Mouse (Mus musculus): ENCODE results near the gene Cdc42. TPM values are rescaled to one million over a fixed set of nuclear protein-coding genes. Genes with fewer than 3 reads are reported as not detected.
A peak's percentile ranks its signal among the peaks of the same experiment; 100 is the strongest.

The Cdc42 gene
- 931 and 940 TPM in 2 replicates for polyA plus RNA-seq (2015; fragmentation: Nextera tagmentation; extraction: Ambion mirVana)

- peak; percentile 97 for ATAC-seq (ENCODE audit: low FRiP score, low read depth)
- peak within 1 kb of the TSS; percentile 98 for H3K4me3 ChIP-seq
- no peaks in the 10 kb centered on the region for H3K27me3 ChIP-seq
- H3K4me2 ChIP-seq, result peak within 1 kb of the TSS; percentile 80
- H3K4me1 ChIP-seq (replicated peaks), result peaks cover 38% of the 10 kb centered on the region
- WGBS, result 0% methylated on average over 31 of the region's 44 CpGs
- H3K9me3 ChIP-seq, result no peaks in the 10 kb centered on the region
- peak within 1 kb of the TSS; percentile 100 for H3K9ac ChIP-seq
- H3K27ac ChIP-seq (replicated peaks), result peak within 1 kb of the TSS; percentile 98
- H3K36me3 ChIP-seq, result no peaks in the 10 kb centered on the region
These were observed at the start of gene Cdc42 for GRCm38 (mm10) chr4:137357517-137358254. Gene Cdc42 (minus strand): TSS chr4:137357720.

GRCm38 (mm10) chr4:137405571-137405970 is 48.1 kb upstream of the Cdc42 start:
- no peak for ATAC-seq (ENCODE audit: low FRiP score, low read depth)
- no peak overlapping the region for H3K4me2 ChIP-seq
- no peak overlapping the region for H3K27ac ChIP-seq (replicated peaks)
- WGBS, result 97% methylated on average over 3 of the region's 3 CpGs
- H3K9ac ChIP-seq, result no peak overlapping the region
- no peaks in the 10 kb centered on the region for H3K9me3 ChIP-seq
- no peaks in the 10 kb centered on the region for H3K27me3 ChIP-seq
- H3K36me3 ChIP-seq, result no peaks in the 10 kb centered on the region
- no peaks in the 10 kb centered on the region for H3K4me1 ChIP-seq (replicated peaks)
- H3K4me3 ChIP-seq, result no peak overlapping the region

GRCm38 (mm10) chr4:137396641-137397525 is 39.4 kb upstream of the Cdc42 start:
- WGBS, result 78% methylated on average over 15 of the region's 15 CpGs
- H3K36me3 ChIP-seq, result no peaks in the 10 kb centered on the region
- H3K4me3 ChIP-seq, result no peak overlapping the region
- H3K9me3 ChIP-seq, result no peaks in the 10 kb centered on the region
- H3K4me1 ChIP-seq (replicated peaks), result no peaks in the 10 kb centered on the region
- ATAC-seq (ENCODE audit: low FRiP score, low read depth), result no peak
- H3K27ac ChIP-seq (replicated peaks), result no peak overlapping the region
- no peak overlapping the region for H3K4me2 ChIP-seq
- no peaks in the 10 kb centered on the region for H3K27me3 ChIP-seq
- H3K9ac ChIP-seq, result no peak overlapping the region

DNA sequence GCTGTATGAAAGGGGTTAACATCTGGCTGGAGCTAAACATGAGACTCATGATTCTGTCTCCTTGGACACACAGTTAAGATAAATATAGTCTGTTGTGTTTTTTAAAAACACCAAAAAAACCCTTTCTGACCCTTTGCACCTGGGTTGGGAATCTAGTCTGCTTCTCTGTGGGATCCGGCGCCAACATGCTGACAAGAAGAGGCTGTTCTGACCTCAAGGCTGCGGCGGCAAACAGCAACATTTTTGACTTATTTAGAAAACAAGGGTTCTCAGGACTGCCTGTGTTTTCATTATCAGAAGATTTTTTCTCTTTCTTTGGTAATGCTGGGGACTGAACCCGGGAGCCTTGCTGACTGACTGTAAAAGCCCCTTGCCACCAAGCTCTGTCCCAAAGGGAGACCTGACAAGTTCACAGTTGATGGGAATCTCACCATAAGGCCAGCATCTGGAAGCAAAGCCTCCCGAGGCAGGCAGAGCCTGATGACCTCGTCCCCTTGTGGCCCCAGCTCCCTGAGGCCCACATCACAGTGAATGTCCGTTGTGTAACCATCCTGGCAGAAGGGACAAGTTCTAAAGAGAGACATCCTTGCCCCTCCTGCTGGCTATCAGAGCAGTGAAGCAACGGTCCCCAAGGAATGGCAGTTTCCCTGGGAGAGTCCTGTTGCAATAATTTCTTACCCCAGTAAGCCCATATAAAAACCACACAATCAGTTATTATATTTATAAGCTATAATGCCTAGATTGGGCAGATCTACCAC is 36.0 kb upstream of the Cdc42 start:
- H3K9me3 ChIP-seq, result no peaks in the 10 kb centered on the region
- H3K9ac ChIP-seq, result no peak overlapping the region
- H3K27ac ChIP-seq (replicated peaks), result no peak overlapping the region
- no peaks in the 10 kb centered on the region for H3K27me3 ChIP-seq
- ATAC-seq (ENCODE audit: low FRiP score, low read depth), result no peak
- 71% methylated on average over 9 of the region's 9 CpGs for WGBS
- H3K4me2 ChIP-seq, result no peak overlapping the region
- no peak overlapping the region for H3K4me3 ChIP-seq
- no peaks in the 10 kb centered on the region for H3K36me3 ChIP-seq
- H3K4me1 ChIP-seq (replicated peaks), result peaks cover 12% of the 10 kb centered on the region

- Histone ChIP-seq H3K27ac (replicated peaks) (no peak overlapping the region), H3K27me3 (no peaks in the 10 kb centered on the region), H3K4me2 (no peak overlapping the region), H3K9me3 (no peaks in the 10 kb centered on the region), H3K4me1 (replicated peaks) (peaks cover 12% of the 10 kb centered on the region), H3K4me3 (no peak overlapping the region), H3K36me3 (no peaks in the 10 kb centered on the region), H3K9ac (no peak overlapping the region)
- ATAC-seq (ENCODE audit: low FRiP score, low read depth), result no peak
- WGBS, result 84% methylated on average over 9 of the region's 9 CpGs
These were observed 35.4 kb upstream of the Cdc42 start for GRCm38 (mm10) chr4:137392874-137393273.

DNA sequence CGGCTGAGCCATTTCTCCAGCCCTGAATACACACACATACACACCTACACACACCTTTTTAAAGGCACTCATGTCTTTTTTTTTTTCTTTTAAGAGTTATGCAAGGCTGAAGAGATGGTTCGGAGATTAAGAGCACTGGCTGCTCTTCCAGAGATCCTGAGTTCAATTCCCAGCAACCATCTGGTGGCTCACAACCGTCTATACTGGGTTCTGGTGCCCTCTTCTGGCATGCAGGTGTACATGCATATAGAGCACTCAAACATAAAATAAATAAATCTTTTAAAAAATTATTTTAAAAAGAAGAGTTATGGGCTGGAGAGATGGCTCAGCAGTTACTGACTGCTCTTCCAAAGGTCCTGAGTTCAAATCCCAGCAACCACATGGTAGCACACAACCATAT is 33.8 kb upstream of the Cdc42 start:
- peaks cover 20% of the 10 kb centered on the region for H3K4me1 ChIP-seq (replicated peaks)
- no peaks in the 10 kb centered on the region for H3K36me3 ChIP-seq
- no peaks in the 10 kb centered on the region for H3K27me3 ChIP-seq
- H3K27ac ChIP-seq (replicated peaks), result no peak overlapping the region
- H3K9me3 ChIP-seq, result no peaks in the 10 kb centered on the region
- ATAC-seq (ENCODE audit: low FRiP score, low read depth), result no peak
- no peak overlapping the region for H3K9ac ChIP-seq
- WGBS, result 89% methylated on average over 3 of the region's 3 CpGs
- no peak overlapping the region for H3K4me3 ChIP-seq
- H3K4me2 ChIP-seq, result no peak overlapping the region

DNA sequence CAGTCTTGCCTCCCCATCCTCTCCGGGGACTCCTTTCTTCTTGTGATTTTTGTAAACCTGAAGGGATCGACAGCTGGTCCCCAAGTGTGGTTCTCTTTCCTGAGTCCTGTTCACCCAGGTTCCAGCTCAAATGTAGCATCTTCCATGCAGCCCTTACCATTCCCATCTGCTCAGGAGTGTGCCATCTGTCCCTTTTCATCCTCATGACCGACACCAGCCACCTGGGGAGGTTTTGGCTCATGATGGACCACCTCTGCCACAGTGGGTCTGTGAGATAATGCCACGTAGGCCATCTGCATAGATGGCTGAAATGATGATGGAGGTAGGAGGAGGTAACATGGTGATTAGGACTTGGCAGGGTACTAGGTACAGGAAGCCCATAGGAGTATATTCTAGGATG is 32.7 kb upstream of the Cdc42 start:
- H3K27ac ChIP-seq (replicated peaks), result no peak overlapping the region
- 83% methylated on average over 4 of the region's 4 CpGs for WGBS
- peaks cover 20% of the 10 kb centered on the region for H3K4me1 ChIP-seq (replicated peaks)
- H3K9me3 ChIP-seq, result no peaks in the 10 kb centered on the region
- no peak for ATAC-seq (ENCODE audit: low FRiP score, low read depth)
- H3K4me2 ChIP-seq, result no peak overlapping the region
- no peaks in the 10 kb centered on the region for H3K27me3 ChIP-seq
- no peak overlapping the region for H3K9ac ChIP-seq
- no peak overlapping the region for H3K4me3 ChIP-seq
- no peaks in the 10 kb centered on the region for H3K36me3 ChIP-seq

DNA sequence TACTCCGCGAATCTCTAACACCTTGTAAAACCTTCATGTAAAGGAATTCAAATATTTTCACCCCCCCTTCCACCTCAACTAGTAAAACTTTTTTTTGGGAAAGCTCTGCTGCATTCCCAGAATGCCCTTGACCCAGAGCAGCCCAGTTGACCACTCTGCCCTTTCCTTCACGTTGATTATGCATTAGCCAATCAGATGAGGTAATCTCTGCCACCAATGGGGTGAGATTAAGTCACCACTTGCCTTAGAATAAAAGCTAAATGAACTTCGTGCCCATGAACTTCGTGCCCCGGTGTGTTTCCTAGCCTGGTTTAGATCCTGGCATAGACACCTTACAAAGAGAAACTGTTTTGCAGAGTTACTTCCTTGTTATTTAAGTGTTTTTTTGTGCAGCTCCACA is 31.5 kb upstream of the Cdc42 start:
- H3K4me2 ChIP-seq, result peak overlapping the region; percentile 71
- H3K4me1 ChIP-seq (replicated peaks), result peaks cover 20% of the 10 kb centered on the region
- no peak for ATAC-seq (ENCODE audit: low FRiP score, low read depth)
- peak overlapping the region; percentile 76 for H3K9ac ChIP-seq
- 45% methylated on average over 6 of the region's 6 CpGs for WGBS
- no peaks in the 10 kb centered on the region for H3K9me3 ChIP-seq
- H3K27me3 ChIP-seq, result no peaks in the 10 kb centered on the region
- no peaks in the 10 kb centered on the region for H3K36me3 ChIP-seq
- peak overlapping the region; percentile 96 for H3K27ac ChIP-seq (replicated peaks)
- H3K4me3 ChIP-seq, result peak overlapping the region; percentile 72

DNA sequence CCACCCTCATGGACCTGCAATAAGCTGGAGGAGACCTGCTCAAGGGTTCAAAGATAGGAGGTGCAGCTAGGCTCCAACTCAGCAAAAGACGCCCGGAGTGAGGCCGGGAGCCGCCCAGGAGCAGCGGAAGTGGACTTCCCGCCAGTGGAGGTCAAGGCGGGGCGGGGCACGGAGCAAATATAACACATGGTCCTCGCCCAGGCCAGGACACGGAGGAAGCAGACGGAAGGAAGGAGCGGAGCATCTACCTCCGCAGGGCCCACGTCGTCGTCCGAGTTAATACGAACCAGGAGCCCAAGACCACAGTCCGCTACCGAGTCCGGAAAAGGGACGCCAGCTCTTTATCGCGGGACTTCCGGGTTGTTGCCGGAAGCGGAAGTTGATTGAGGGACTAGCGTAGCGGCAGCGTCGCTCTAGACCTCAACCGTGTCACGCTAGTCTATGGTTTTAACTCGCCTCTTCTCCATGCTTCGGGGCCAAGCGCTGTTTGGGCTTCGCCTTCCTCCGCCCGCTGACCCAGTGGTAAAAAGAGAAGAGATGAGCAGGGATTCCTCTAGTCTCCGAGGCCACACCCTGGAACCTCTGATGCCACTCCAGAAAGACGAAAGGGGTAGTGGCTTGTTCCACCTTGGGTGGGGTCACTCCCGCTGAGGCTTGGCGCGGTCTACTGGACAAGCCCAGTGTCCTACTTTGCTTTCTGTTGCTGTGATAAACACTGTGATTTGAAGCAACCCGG is 30.7 kb upstream of the Cdc42 start:
- ATAC-seq (ENCODE audit: low FRiP score, low read depth), result peak; percentile 96
- Histone ChIP-seq H3K27me3 (no peaks in the 10 kb centered on the region), H3K36me3 (no peaks in the 10 kb centered on the region), H3K27ac (replicated peaks) (peak overlapping the region; percentile 96), H3K9me3 (no peaks in the 10 kb centered on the region), H3K4me2 (peak overlapping the region; percentile 71), H3K4me1 (replicated peaks) (peaks cover 20% of the 10 kb centered on the region), H3K4me3 (peak overlapping the region; percentile 72), H3K9ac (peak overlapping the region; percentile 76)
- under 1% methylated on average over 44 of the region's 46 CpGs for WGBS

DNA sequence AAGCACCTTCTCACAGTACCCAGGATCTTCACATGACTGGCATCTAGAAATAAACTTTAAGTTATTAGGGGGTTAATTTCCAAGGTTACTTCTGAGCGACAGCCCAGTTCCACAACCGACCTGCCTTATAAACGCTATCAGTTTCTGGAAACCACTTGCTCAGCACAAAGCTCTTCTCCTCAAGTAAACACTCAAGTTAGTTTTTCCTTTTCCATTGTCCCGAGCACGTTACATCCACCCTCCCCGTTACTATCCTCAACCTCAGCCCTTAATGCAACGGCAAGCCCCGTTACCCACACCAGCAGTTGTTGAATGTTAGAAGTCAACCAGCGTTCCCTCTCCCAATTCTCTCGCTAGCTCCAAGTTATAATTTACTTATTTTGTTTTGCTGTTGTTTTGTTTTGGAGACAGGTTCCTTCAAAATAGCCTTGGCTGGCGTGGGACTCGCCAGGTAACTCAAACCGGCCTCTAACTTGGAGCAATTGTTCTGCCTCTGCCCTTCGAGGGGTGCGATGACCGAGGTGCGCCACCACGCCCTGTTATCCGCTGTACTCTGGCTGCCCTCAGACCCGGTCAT is 30.1 kb upstream of the Cdc42 start:
- Histone ChIP-seq H3K36me3 (no peaks in the 10 kb centered on the region), H3K27ac (replicated peaks) (peak overlapping the region; percentile 96), H3K4me3 (peak overlapping the region; percentile 72), H3K27me3 (no peaks in the 10 kb centered on the region), H3K9me3 (no peaks in the 10 kb centered on the region), H3K9ac (peak overlapping the region; percentile 76), H3K4me2 (peak overlapping the region; percentile 71), H3K4me1 (replicated peaks) (peaks cover 20% of the 10 kb centered on the region)
- WGBS, result 1% methylated on average over 20 of the region's 20 CpGs
- ATAC-seq (ENCODE audit: low FRiP score, low read depth), result no peak
